Mouse (Mus musculus): ENCODE data around the gene Pikfyve.

Gene Pikfyve

GRCm38 (mm10) chr1:65315022-65315407 lies 128.5 kb downstream of the Pikfyve start:
- no peak for DNase-seq

Measured in layer of hippocampus, adult 9-11 months (tissue).